Mouse (Mus musculus) hindbrain, embryonic 12.5 days (tissue): ENCODE data around the gene Fermt3. TPM values are rescaled to one million over a fixed set of nuclear protein-coding genes. Genes with fewer than 3 reads are reported as not detected.

Experiments
- ATAC-seq: fragments of 200-750 bp; cut with Nextera tagmentation; 2 replicates; pipeline ENCODE4 v1.8.0; 2017; ENCODE audit warnings: moderate TSS enrichment; ENCODE audit not compliant: low FRiP score
- H3K27ac ChIP-seq: fragments of 300-500 bp; sonication (generic); 2 replicates; pipeline ENCODE4 v1.5.1; 2016; ENCODE audit warnings: mild to moderate bottlenecking
- H3K27me3 ChIP-seq: fragments of 300-500 bp; sonication (generic); 2 replicates; pipeline ENCODE4 v1.6.1; 2016; ENCODE audit warnings: mild to moderate bottlenecking
- H3K36me3 ChIP-seq: fragments of 300-500 bp; sonication (generic); 2 replicates; pipeline ENCODE4 v1.6.1; 2016; ENCODE audit warnings: mild to moderate bottlenecking
- H3K4me1 ChIP-seq: fragments of 300-500 bp; sonication (generic); 2 replicates; pipeline ENCODE4 v1.6.1; 2016
- H3K4me2 ChIP-seq: fragments of 300-500 bp; sonication (generic); replicated peaks from 2 replicates; pipeline ENCODE4 v1.6.1; 2016; ENCODE audit warnings: mild to moderate bottlenecking
- H3K4me3 ChIP-seq: fragments of 300-500 bp; sonication (generic); 2 replicates; pipeline ENCODE4 v1.5.1; 2016; ENCODE audit warnings: mild to moderate bottlenecking
- H3K9ac ChIP-seq: fragments of 300-500 bp; sonication (generic); 2 replicates; pipeline ENCODE4 v1.6.1; 2016; ENCODE audit warnings: mild to moderate bottlenecking, moderate library complexity
- H3K9me3 ChIP-seq: fragments of 300-500 bp; sonication (generic); replicated peaks from 2 replicates; pipeline ENCODE4 v1.6.1; 2016; ENCODE audit warnings: mild to moderate bottlenecking
- WGBS: fragments of 180-500 bp; shearing (Covaris S2); methylation state at CpG from one replicate; pipeline ENCODE4 v1.1.7; 2016; 5-methylcytosine and 5-hydroxymethylcytosine counted together
- polyA plus RNA-seq: library from polyadenylated mRNA; unstranded; fragments of >200 nt; fragmentation: Nextera tagmentation; extraction: Ambion mirVana; gene quantifications from 2 replicates; pipeline ENCODE4 v1.2.1, GENCODE M21; 2016

Gene Fermt3
- polyA plus RNA-seq, 1 experiment from 2014 or later = 6.5 TPM

- WGBS = 98% methylated on average over 5 of the region's 5 CpGs
- H3K27me3 ChIP-seq = no peaks in the 10 kb centered on the region
- H3K9me3 ChIP-seq = no peaks in the 10 kb centered on the region
- no peak overlapping the region for H3K4me3 ChIP-seq
- no peak for ATAC-seq
- H3K27ac ChIP-seq = no peak overlapping the region
- peaks cover 91% of the 10 kb centered on the region for H3K36me3 ChIP-seq
- no peak overlapping the region for H3K4me2 ChIP-seq
- H3K9ac ChIP-seq = no peak overlapping the region
- no peaks in the 10 kb centered on the region for H3K4me1 ChIP-seq
These were observed 10.3 kb upstream of the Fermt3 start for GRCm38 (mm10) chr19:7029531-7029930.

GRCm38 (mm10) chr19:7020224-7020641 lies 964 bp upstream of the Fermt3 start:
- peaks cover 80% of the 10 kb centered on the region for H3K36me3 ChIP-seq
- no peaks in the 10 kb centered on the region for H3K4me1 ChIP-seq
- peak; percentile 48; the same call in 1 of the 2 replicates for ATAC-seq
- H3K27ac ChIP-seq = no peak overlapping the region
- no peak overlapping the region for H3K4me3 ChIP-seq
- no peak overlapping the region for H3K4me2 ChIP-seq
- no peaks in the 10 kb centered on the region for H3K9me3 ChIP-seq
- WGBS = 42% methylated on average over 3 of the region's 3 CpGs
- no peak overlapping the region for H3K9ac ChIP-seq
- no peaks in the 10 kb centered on the region for H3K27me3 ChIP-seq

DNA sequence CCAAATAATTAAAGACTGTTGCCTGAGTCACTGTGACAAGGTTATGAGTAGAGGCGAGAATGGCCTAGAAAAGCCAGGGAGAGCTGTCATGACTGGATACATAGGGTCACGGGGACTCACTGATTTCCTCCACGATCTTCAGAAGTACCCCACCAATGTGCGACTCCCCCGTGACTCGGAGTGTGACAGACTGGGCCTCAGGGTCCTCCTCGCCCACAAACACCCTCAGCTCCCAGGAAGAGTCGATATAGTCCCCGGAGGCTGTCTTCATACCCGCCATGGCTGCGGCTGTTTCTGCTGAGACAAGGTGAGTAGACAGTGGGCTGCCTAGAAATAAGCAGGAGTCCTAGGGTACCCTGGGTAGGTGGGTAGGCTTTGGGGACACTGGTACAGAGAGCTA lies 723 bp downstream of the Fermt3 start:
- ATAC-seq = no peak
- 89% methylated on average over 11 of the region's 11 CpGs for WGBS
- H3K36me3 ChIP-seq = peaks cover 65% of the 10 kb centered on the region
- H3K4me1 ChIP-seq = no peaks in the 10 kb centered on the region
- H3K27me3 ChIP-seq = no peaks in the 10 kb centered on the region
- no peak overlapping the region for H3K4me2 ChIP-seq
- H3K9ac ChIP-seq = no peak overlapping the region
- no peak overlapping the region for H3K27ac ChIP-seq
- H3K4me3 ChIP-seq = no peak overlapping the region
- H3K9me3 ChIP-seq = no peaks in the 10 kb centered on the region

DNA sequence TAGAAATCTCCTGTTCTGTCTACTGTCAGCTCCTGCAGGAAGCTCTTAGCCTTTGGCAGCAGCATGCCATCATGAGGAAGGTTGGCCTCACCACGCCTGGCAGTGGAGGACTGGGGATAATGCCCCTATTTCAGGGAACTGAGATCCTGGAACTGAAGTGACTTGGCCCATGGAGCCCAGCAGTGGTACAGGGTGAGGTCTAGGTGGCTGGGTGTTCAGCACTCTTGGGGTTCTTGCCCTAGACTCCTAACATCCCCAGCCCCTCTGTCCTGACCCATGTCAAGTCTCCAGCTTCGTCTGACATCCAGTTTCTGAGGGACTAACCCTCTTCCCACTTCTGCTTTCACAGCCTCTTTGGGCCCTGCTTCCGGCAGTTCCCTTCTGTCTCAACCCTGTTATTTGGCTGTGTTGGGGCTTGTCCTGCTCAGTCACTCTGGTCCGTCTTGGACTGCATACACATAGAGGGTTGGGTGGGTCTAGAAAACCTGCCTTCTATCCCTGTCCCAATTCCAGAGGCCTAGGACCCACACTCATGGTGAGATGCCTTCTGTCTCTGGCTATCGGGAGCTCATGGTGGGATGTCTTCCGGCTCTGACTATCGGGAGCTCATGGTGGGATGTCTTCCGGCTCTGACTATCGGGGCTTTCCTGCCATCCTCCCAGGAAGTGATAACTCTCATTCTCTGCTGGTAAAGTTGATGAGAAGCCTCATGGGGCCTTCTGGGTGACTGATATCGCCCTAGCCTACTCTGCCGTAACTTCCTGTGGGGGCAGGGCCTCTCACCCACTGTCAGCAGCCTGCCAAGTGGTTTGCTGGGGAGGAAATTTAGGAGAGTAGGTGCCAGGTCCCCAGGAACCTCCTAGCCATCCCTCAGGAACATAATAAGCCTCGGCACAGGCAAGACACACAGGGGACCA lies 1.5 kb downstream of the Fermt3 start:
- no peaks in the 10 kb centered on the region for H3K9me3 ChIP-seq
- no peak overlapping the region for H3K4me3 ChIP-seq
- H3K27ac ChIP-seq = no peak overlapping the region
- no peaks in the 10 kb centered on the region for H3K4me1 ChIP-seq
- no peak for ATAC-seq
- H3K36me3 ChIP-seq = peaks cover 62% of the 10 kb centered on the region
- no peaks in the 10 kb centered on the region for H3K27me3 ChIP-seq
- no peak overlapping the region for H3K4me2 ChIP-seq
- WGBS = 85% methylated on average over 12 of the region's 12 CpGs
- no peak overlapping the region for H3K9ac ChIP-seq

- Histone ChIP-seq H3K4me3 (no peak overlapping the region), H3K9ac (no peak overlapping the region), H3K36me3 (peaks cover 31% of the 10 kb centered on the region), H3K9me3 (no peaks in the 10 kb centered on the region), H3K27me3 (no peaks in the 10 kb centered on the region), H3K27ac (no peak overlapping the region), H3K4me1 (no peaks in the 10 kb centered on the region), H3K4me2 (no peak overlapping the region)
- ATAC-seq = no peak
- 93% methylated on average over 20 of the region's 20 CpGs for WGBS
These were observed 4.7 kb downstream of the Fermt3 start for GRCm38 (mm10) chr19:7014481-7015135.

- H3K4me1 ChIP-seq = no peaks in the 10 kb centered on the region
- H3K27me3 ChIP-seq = no peaks in the 10 kb centered on the region
- no peak overlapping the region for H3K4me2 ChIP-seq
- no peak overlapping the region for H3K4me3 ChIP-seq
- H3K9me3 ChIP-seq = no peaks in the 10 kb centered on the region
- no peak for ATAC-seq
- H3K9ac ChIP-seq = no peak overlapping the region
- H3K27ac ChIP-seq = no peak overlapping the region
- 85% methylated on average over 9 of the region's 9 CpGs for WGBS
- peaks cover 24% of the 10 kb centered on the region for H3K36me3 ChIP-seq
These were observed 5.3 kb downstream of the Fermt3 start for GRCm38 (mm10) chr19:7013984-7014383.

GRCm38 (mm10) chr19:7012426-7012825 lies 6.8 kb downstream of the Fermt3 start:
- ATAC-seq = no peak
- H3K36me3 ChIP-seq = peaks cover 10% of the 10 kb centered on the region; the same call in 1 of the 2 replicates
- H3K27ac ChIP-seq = no peak overlapping the region
- H3K27me3 ChIP-seq = no peaks in the 10 kb centered on the region
- H3K4me3 ChIP-seq = no peak overlapping the region
- H3K9me3 ChIP-seq = no peaks in the 10 kb centered on the region
- H3K9ac ChIP-seq = no peak overlapping the region
- no peaks in the 10 kb centered on the region for H3K4me1 ChIP-seq
- H3K4me2 ChIP-seq = no peak overlapping the region
- WGBS = 68% methylated on average over 4 of the region's 4 CpGs

DNA sequence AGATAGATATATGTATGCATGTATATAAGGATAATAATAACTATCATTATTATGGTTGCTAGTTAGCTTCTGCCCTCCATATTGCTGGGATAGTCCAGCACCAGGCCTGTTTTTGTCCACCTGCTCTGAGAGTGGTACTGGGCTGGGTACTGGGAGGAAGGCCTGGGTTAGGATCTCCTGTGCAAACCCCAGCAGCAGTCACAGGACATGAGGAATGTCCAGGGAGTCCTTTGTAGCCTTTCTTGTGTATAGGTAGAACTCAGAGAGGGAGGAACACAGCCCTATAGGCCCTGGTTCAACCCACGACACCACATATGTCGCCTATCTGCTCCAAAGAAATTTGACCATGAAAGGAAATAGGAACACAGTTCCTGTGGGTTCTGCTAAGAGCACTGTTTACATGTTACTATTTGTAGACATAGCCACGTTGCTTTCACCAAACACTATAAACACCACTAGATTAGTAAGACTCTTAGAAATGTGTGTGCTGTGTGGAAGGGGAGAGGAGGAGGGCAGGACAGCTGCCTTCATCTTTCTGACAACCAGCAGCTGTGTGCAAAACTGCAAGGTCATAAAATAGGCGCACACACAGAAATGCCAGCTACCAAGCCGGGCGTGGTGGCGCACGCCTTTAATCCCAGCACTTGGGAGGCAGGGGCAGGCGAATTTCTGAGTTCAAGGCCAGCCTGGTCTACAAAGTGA lies 12.2 kb downstream of the Fermt3 start:
- ATAC-seq = no peak
- H3K27ac ChIP-seq = no peak overlapping the region
- H3K4me2 ChIP-seq = no peak overlapping the region
- H3K36me3 ChIP-seq = no peaks in the 10 kb centered on the region
- WGBS = 88% methylated on average over 9 of the region's 9 CpGs
- H3K9ac ChIP-seq = no peak overlapping the region
- no peaks in the 10 kb centered on the region for H3K9me3 ChIP-seq
- no peak overlapping the region for H3K4me3 ChIP-seq
- no peaks in the 10 kb centered on the region for H3K27me3 ChIP-seq
- H3K4me1 ChIP-seq = no peaks in the 10 kb centered on the region

GRCm38 (mm10) chr19:6999360-7000063 lies 19.8 kb downstream of the Fermt3 start:
- Histone ChIP-seq H3K4me3 (no peak overlapping the region), H3K9me3 (no peaks in the 10 kb centered on the region), H3K27me3 (no peaks in the 10 kb centered on the region), H3K4me2 (no peak overlapping the region), H3K36me3 (peaks cover 25% of the 10 kb centered on the region), H3K4me1 (peaks cover 25% of the 10 kb centered on the region), H3K27ac (no peak overlapping the region), H3K9ac (no peak overlapping the region)
- no peak for ATAC-seq
- 95% methylated on average over 19 of the region's 19 CpGs for WGBS

GRCm38 (mm10) chr19:6997721-6998290 lies 21.5 kb downstream of the Fermt3 start:
- no peak for ATAC-seq
- peaks cover 35% of the 10 kb centered on the region for H3K4me1 ChIP-seq
- no peaks in the 10 kb centered on the region for H3K27me3 ChIP-seq
- WGBS = 88% methylated on average over 9 of the region's 9 CpGs
- no peaks in the 10 kb centered on the region for H3K9me3 ChIP-seq
- H3K36me3 ChIP-seq = peaks cover 25% of the 10 kb centered on the region
- no peak overlapping the region for H3K4me3 ChIP-seq
- no peak overlapping the region for H3K4me2 ChIP-seq
- peak overlapping the region; percentile 18; the same call in 1 of the 2 replicates for H3K9ac ChIP-seq
- H3K27ac ChIP-seq = no peak overlapping the region

- Histone ChIP-seq H3K36me3 (peaks cover 25% of the 10 kb centered on the region), H3K27ac (peak within 1 kb of the TSS; percentile 79), H3K4me1 (peaks cover 42% of the 10 kb centered on the region), H3K9ac (peak within 1 kb of the TSS; percentile 71), H3K9me3 (no peaks in the 10 kb centered on the region), H3K4me2 (peak within 1 kb of the TSS; percentile 80), H3K27me3 (no peaks in the 10 kb centered on the region), H3K4me3 (peak within 1 kb of the TSS; percentile 54)
- 1% methylated on average over 24 of the region's 24 CpGs for WGBS
- ATAC-seq = peak; percentile 73
These were observed 23.3 kb downstream of the Fermt3 start, which contains the start of the genes Nudt22 and Trpt1 for GRCm38 (mm10) chr19:6996006-6996405. Gene Nudt22, minus strand, starts transcription at chr19:6996117. Gene Trpt1, plus strand, starts transcription at chr19:6996131.
